Mouse (Mus musculus): Measurements from ENCODE around the gene Tti1. TPM values are rescaled to one million over a fixed set of nuclear protein-coding genes. Genes with fewer than 3 reads are reported as not detected.

Tti1 gene
- polyA plus RNA-seq, 1 experiment from 2014 or later: 15.6 TPM

DNA sequence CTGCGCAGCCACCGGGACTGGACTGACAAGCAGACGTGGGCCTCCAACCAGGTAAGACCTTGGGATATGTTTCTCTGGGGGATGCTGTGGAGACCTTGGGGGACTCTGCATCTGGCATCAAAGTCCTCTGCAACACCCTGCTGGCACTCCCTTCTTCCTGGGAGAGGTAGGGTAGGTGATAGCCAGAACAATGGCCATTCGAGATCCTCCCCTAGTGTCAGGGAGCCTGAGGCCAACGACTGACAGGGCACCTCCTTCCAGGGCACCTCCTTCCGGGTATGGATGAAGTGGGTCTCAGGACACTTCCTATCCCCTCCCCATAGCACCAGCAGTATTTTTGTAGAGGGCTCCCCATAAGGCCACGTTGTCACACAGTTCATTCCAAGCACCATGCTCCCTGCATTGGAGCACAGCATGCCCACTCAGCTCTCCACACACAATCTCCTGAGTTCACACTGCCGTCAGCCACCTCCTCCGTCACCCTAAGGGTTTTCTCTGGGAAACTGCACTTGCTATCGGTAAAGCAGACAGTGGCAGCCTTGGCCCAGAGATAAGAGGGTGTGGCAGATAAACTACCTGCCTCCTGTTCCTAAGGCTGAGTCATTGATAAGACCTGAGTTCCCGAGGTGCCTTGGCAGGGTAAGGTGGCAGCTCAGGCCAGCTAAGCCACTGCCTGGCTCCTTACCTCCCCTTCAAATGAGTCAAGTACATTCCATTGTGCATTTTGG, 92.6 kb downstream of the Tti1 start:
- no peak for ATAC-seq (ENCODE audit: low FRiP score)
- Histone ChIP-seq H3K9me3 (ENCODE audit: control insufficient read depth, low read length) (no peaks in the 10 kb centered on the region), H3K4me1 (replicated peaks; ENCODE audit: control insufficient read depth, insufficient read depth, low read length) (peaks cover 14% of the 10 kb centered on the region), H3K4me3 (replicated peaks; ENCODE audit: low read length) (no peak overlapping the region), H3K36me3 (replicated peaks; ENCODE audit: control insufficient read depth, insufficient read depth) (peaks cover 24% of the 10 kb centered on the region), H3K4me2 (replicated peaks) (no peak overlapping the region), H3K27me3 (ENCODE audit: control insufficient read depth, insufficient read depth, low read length) (0 out of 2 replicates have a peak, but pooled peaks cover 7% of the 10 kb centered on the region), H3K27ac (no peak overlapping the region), H3K9ac (no peak overlapping the region)
- no peak for DNase-seq (ENCODE audit: low spot score)
- WGBS: 79% methylated on average over 11 of the region's 11 CpGs

DNA sequence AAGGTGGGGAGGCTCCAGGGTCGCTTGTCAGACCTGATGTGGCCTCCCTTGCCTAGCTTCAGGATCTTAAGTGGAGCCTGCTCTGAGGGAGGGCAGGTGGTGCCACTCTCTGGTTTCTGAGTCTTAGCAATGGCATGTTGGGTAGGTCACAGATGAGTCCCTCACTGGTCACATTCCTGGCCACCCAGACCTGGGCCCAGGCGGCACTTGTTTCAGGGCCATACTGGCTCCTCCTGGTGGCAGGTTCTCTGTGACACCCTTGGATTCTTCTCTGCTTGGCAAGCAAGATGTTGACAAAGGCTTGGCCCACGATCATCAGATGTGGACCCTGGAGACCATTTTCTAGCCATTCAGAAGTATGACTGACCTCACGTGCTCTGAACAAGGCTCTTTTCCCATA, 95.6 kb downstream of the Tti1 start:
- DNase-seq (ENCODE audit: low spot score): no peak
- Histone ChIP-seq H3K4me2 (replicated peaks) (no peak overlapping the region), H3K9me3 (ENCODE audit: control insufficient read depth, low read length) (no peaks in the 10 kb centered on the region), H3K27me3 (ENCODE audit: control insufficient read depth, insufficient read depth, low read length) (no peaks in the 10 kb centered on the region), H3K27ac (no peak overlapping the region), H3K4me1 (replicated peaks; ENCODE audit: control insufficient read depth, insufficient read depth, low read length) (peaks cover 21% of the 10 kb centered on the region), H3K9ac (no peak overlapping the region), H3K36me3 (replicated peaks; ENCODE audit: control insufficient read depth, insufficient read depth) (peaks cover 23% of the 10 kb centered on the region), H3K4me3 (replicated peaks; ENCODE audit: low read length) (no peak overlapping the region)
- WGBS: 80% methylated on average over 4 of the region's 4 CpGs
- no peak for ATAC-seq (ENCODE audit: low FRiP score)

Other genes starting within 250 kb of the Tti1 start
- gene Vstm2l, start 113.8 kb downstream of the Tti1 start, polyA plus RNA-seq (2014; fragmentation: Nextera tagmentation; extraction: Ambion mirVana): 48.4 and 48.9 TPM in 2 replicates
- 30.8 and 34.9 TPM in 2 replicates for gene Rprd1b, start 64 bp upstream of the Tti1 start, polyA plus RNA-seq (2014; fragmentation: Nextera tagmentation; extraction: Ambion mirVana)
- gene Tgm2, start 118.0 kb upstream of the Tti1 start, polyA plus RNA-seq (2014; fragmentation: Nextera tagmentation; extraction: Ambion mirVana): 5.5 and 6.1 TPM in 2 replicates
- gene D630003M21Rik, start 200.8 kb upstream of the Tti1 start, polyA plus RNA-seq (2014; fragmentation: Nextera tagmentation; extraction: Ambion mirVana): 1.6 and 1.7 TPM in 2 replicates
- not detected in 2 replicates for gene Bpi, start 229.7 kb upstream of the Tti1 start, polyA plus RNA-seq (2014; fragmentation: Nextera tagmentation; extraction: Ambion mirVana)